Mouse (Mus musculus) left cerebral cortex, adult 18-20 months (tissue): ENCODE measurements at regions not wholly inside any gene's neighbourhood (a gene's known extent, or its start where the extent isn't known, plus 50 kb on each side); places are given as distances from the start of the nearest gene placed in this dataset.

Experiments
- DNase-seq, 2 experiments: peaks; one replicate each; pipeline ENCODE4 v3.0.0; 2021 to 2022; ENCODE audit warnings: low spot score in 2 of 2, mixed read lengths in 1 of 2

GRCm38 (mm10) chr3:38397615-38397956, 87.1 kb downstream of the Ankrd50 start:
- no peak for DNase-seq

GRCm38 (mm10) chr3:38396760-38397614, 87.7 kb downstream of the Ankrd50 start:
- no peak for DNase-seq

- DNase-seq, result no peak
Observed at GRCm38 (mm10) chr3:38394308-38394707, 90.3 kb downstream of the Ankrd50 start.

- DNase-seq, result no peak
Observed at GRCm38 (mm10) chr3:38389647-38390046, 95.0 kb downstream of the Ankrd50 start.

GRCm38 (mm10) chr3:38388961-38389360, 95.7 kb downstream of the Ankrd50 start:
- DNase-seq, result no peak

GRCm38 (mm10) chr3:38382743-38383142, 101.9 kb downstream of the Ankrd50 start:
- DNase-seq, result no peak

- no peak for DNase-seq
Observed at GRCm38 (mm10) chr3:38381623-38382022, 103.0 kb downstream of the Ankrd50 start.

- DNase-seq, result no peak
Observed at GRCm38 (mm10) chr3:38373690-38374089, 111.0 kb downstream of the Ankrd50 start.

- DNase-seq, result no peak
Observed at GRCm38 (mm10) chr3:38371702-38372101, 112.9 kb downstream of the Ankrd50 start.

GRCm38 (mm10) chr3:38363888-38364287, 120.8 kb downstream of the Ankrd50 start:
- no peak for DNase-seq

GRCm38 (mm10) chr3:38361411-38361810, 123.2 kb downstream of the Ankrd50 start:
- no peak for DNase-seq

GRCm38 (mm10) chr3:38360974-38361373, 123.7 kb downstream of the Ankrd50 start:
- no peak for DNase-seq

- no peak for DNase-seq
Observed at GRCm38 (mm10) chr3:38360421-38360921, 124.2 kb downstream of the Ankrd50 start.

- no peak for DNase-seq
Observed at GRCm38 (mm10) chr3:38357905-38358491, 126.6 kb downstream of the Ankrd50 start.

- no peak for DNase-seq
Observed at GRCm38 (mm10) chr3:38344283-38344682, 140.4 kb downstream of the Ankrd50 start.

- DNase-seq, result peak in 1 of 2 experiments; percentile 19
Observed at GRCm38 (mm10) chr3:38341666-38342065, 143.0 kb downstream of the Ankrd50 start.

- DNase-seq, result no peak
Observed at GRCm38 (mm10) chr3:38333321-38333910, 151.2 kb downstream of the Ankrd50 start.

GRCm38 (mm10) chr3:38331169-38331568, 153.5 kb downstream of the Ankrd50 start:
- no peak for DNase-seq

GRCm38 (mm10) chr3:38327286-38327685, 157.4 kb downstream of the Ankrd50 start:
- DNase-seq, result peak in 1 of 2 experiments; percentile 28

- DNase-seq, result no peak
Observed at GRCm38 (mm10) chr3:38326211-38326610, 158.4 kb downstream of the Ankrd50 start.

- DNase-seq, result no peak
Observed at GRCm38 (mm10) chr3:38324663-38325062, 160.0 kb downstream of the Ankrd50 start.

GRCm38 (mm10) chr3:38322426-38322825, 162.2 kb downstream of the Ankrd50 start:
- no peak for DNase-seq
